Mouse (Mus musculus) layer of hippocampus, adult 11-12 months (tissue): Measurements from ENCODE around the gene Phkg2.

Experiments used
- DNase-seq: peaks from one replicate; pipeline ENCODE4 v3.0.0; 2022; ENCODE audit warnings: low spot score

Gene Phkg2

DNA sequence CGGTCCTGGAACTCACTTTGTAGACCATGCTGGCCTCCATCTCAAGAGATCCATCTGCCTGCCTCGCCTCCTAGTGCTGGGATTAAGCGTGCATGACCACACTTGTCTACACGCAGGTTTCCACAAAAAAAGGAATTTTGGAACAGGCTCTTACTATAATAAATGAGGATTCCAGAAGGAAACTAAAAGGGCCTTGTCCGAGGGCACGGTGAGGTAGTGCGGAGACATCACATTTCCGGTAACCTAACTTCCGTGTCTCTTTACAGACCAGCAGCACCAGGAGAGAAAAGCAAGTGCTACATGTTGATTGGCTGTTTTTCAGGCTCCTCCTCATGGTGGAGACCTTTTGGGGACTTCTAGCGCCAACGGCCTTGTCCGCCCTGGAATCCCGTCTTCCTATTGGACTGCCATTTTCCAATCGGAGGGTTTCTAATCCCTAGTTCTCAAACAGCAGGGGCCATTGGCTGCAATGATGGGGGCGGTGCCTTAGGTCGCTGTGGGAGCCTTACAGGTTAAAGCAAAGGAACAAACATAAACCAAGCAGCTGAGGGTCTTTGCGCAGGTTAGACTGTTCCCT, at the start of gene Phkg2:
Gene Phkg2 (plus strand): TSS at position 446 of the 577 bp plus-strand sequence.
- peak; percentile 95 for DNase-seq

GRCm38 (mm10) chr7:127541671-127542070, 31.5 kb upstream of the Phkg2 start:
- DNase-seq, result no peak

DNA sequence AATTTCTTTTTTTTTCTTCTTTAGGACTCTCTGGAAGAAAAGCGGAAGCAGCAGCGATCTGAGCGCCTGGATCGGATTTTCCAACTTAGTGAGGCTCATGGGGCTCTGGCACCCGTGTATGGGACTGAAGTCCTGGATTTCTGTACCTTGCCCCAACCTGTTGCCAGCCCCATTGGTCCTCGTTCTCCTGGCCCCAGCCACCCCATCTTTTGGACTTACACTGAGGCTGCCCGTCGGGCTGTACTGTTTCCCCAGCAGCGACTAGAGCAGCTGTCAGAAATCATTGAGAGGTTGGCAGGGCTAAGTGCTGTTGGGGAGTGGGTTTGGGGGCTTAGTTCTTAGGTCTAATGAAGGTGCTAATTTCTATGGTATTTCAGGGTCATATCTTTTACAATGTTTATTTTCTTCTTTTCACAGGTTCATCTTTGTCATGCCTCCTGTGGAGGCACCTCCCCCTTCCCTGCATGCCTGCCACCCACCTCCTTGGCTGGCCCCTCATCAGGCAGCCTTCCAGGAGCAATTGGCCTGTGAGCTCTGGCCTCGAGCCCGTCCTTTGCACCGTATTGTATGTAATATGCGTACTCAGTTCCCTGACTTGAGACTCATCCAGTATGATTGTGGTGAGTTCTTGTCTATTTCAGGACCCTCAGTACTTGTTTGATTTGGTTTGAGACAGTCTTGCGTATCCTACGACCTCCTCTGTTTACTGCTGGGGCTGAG, 23.9 kb upstream of the Phkg2 start:
- no peak for DNase-seq

DNA sequence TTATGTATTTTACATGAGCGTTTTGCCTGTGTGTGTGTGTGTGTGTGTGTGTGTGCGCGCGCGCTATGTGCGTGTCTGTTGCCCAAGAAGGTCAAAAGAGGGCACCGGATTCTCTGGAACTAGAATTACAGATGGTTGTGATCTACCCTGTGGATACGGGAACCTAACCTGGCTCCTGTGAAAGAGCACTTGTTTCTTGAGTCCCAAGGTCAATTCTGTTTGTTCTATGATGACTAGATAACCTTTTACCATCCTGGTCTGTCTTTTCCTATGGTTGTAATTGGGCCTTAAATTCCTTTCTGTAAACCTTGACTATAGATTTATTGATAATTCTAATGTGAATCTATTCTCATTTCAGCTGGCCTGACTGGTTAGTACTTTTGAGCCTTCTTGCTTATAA, 21.6 kb upstream of the Phkg2 start:
- no peak for DNase-seq

GRCm38 (mm10) chr7:127560580-127560979, 12.6 kb upstream of the Phkg2 start:
- DNase-seq, result no peak

DNA sequence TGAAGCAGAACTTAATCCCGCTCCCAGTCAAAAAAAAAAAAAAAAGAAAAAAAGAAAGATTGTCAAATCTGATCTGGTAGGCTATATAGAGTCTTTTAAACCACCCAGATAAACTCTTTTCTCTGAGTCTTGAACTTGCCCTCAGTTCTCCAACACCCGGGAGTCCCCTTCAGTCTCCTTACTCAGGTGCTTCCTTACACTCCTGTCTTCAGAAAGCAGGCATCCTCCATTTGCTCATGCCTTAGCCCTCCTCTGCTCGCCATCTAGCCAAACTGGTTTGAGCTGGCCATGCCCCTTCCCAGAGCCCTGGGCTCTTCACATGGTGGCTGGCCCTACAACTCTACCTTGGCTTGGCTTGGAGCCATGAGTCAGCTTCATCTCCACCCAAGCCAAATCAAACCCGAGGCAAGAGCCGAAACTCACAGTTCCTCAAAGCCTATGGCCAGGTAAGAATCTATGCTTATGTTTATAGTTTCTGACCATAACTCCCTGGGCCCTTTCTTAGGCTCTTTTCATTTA, 11.7 kb upstream of the Phkg2 start, which contains the start of gene Tmem265:
Gene Tmem265 (plus strand): TSS at position 51 of the 519 bp plus-strand sequence.
- DNase-seq, result no peak

DNA sequence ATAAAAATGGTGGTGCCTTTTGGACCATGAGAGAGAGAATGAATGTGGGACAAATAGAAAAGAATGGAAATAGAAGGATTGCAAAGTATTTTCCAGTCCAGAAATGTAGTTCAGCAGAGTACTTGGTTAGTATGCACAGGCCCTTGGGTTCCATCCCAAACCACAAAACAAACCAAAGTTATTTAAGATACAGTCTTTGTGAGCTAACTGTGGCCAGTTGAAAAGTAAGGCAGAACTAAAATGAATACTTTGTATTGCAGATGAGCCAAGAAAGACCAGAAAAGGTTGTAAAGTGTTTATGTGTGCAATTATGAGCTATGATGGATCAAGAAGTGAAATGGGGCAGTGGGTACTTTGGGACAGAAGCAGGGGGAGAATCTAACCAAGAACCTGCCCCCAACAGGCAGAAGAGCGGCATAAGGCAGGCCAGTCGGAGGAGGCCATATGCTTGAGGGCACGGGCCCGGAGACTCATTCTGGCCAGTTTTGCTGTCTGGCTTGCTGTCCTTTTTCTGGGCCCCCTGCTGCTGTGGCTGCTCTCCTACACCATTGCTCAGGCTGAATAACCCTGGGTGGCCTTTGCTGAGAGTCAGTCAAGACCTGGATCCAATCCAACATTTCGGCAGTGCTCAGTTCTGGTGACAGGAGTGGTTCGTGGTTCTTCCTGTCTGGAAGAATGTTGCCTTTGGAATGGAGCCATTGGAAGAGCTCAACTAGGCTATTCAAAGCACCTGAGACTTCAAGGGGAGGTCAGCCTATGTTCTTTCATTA, 8.6 kb upstream of the Phkg2 start:
- no peak for DNase-seq

- DNase-seq, result no peak
These were observed 416 bp downstream of the Phkg2 start for GRCm38 (mm10) chr7:127573503-127574008.

DNA sequence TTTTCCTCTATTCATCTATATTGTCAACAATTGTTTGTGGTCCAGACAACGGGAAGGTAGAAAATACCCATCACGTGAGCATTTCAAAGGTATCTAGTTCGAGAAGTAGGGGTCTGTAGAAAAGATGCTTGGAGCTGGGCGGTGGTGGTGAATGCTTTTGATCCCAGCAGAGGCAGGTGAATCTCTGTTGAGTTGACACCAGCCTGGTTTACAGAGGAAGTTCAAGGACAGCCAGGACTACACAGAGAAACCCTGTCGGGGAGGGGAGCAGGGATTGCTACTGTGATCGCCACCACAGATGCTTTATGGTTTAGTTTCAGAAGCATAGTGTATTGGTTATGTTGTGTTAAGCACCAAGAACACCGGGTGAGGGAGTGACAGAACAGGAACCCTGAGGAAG, 975 bp downstream of the Phkg2 start:
- DNase-seq, result no peak

DNA sequence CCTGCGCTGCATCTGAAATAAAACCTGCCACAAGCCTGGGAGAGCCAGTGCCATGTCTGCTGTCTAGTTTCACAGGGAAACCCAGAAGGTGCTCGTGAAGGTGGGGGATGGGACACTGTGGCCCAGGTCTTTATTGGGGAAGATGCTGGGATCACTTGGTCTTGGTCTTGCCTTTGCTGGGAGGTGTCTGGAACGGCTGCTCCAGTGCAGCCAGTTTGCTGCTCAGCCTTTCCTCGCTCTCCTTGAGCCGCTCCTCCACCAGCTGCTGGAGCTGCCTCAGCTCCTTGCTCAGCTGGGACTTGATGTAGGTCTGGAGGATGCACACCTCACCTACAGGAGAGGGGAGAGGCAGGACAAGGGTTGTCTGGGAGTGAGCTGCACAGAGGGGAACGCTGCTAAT, 10.1 kb downstream of the Phkg2 start:
- no peak for DNase-seq

- no peak for DNase-seq
These were observed 11.9 kb downstream of the Phkg2 start for GRCm38 (mm10) chr7:127585031-127585430.

GRCm38 (mm10) chr7:127586149-127586548, 13.0 kb downstream of the Phkg2 start:
- no peak for DNase-seq

DNA sequence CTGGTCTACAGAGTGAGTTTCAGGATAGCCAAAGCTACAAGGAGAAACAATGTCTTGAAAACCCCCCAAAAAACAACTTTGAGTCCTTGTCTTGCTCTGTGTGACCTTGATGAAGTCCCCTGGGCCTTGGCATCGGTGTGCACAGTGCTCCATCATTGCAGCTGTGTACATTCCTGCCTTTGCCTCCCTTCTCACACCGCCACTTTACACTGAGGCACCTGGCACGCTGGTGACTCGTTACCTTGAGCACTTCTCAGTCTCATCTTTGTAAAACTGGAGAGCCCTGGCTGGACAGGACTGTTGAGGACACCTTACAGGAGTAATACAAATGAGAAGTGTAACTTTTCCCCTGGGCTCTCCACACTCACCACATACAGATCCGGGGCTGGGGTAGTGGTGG, 14.1 kb downstream of the Phkg2 start:
- no peak for DNase-seq

- peak; percentile 96 for DNase-seq
These were observed 15.1 kb downstream of the Phkg2 start, which contains the start of the genes Ccdc189 and Rnf40 for GRCm38 (mm10) chr7:127588011-127588871. Ccdc189 (minus strand) TSS chr7:127588595. Rnf40 (plus strand) TSS chr7:127588767.

DNA sequence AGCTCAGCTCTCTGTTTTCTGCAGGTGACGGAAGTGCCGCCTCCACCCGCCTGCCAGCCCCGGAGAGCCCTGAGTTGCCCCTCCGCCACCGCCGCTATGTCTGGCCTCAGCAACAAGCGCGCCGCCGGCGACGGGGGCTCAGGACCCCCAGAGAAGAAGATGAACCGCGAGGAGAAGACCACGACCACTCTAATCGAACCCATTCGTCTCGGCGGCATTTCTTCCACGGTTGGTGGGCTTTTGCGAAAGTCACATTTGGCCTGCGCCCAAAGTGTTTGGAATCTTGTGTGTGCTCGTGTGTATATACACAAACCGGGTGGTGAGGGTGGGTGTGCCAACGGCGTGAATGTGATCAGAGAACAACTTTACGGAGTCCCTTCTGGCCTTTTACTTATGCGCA, 15.8 kb downstream of the Phkg2 start:
- no peak for DNase-seq

DNA sequence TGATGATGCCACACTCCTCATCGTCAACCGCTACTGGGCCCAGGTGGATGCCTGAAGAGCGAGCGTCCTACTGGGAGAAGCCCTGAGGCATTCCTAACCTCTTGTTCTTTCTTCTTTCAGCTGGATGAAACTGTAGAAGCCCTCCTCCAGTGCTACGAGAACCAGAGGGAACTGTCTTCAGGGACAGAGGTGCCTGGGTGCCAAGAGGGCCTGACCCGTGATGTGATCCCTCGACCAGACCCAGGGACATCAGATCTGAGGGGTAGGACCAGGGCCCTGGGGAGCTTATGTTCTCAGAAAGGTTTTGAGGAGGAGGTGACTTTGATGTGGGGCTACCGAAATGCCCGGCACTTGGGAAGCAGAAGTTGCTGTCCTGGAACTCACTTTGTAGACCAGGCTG, 16.5 kb downstream of the Phkg2 start:
- DNase-seq, result no peak

GRCm38 (mm10) chr7:127591108-127591507, 18.0 kb downstream of the Phkg2 start:
- no peak for DNase-seq

GRCm38 (mm10) chr7:127592575-127592974, 19.4 kb downstream of the Phkg2 start:
- DNase-seq, result no peak

- DNase-seq, result no peak
These were observed 23.6 kb downstream of the Phkg2 start for GRCm38 (mm10) chr7:127596747-127597146.

DNA sequence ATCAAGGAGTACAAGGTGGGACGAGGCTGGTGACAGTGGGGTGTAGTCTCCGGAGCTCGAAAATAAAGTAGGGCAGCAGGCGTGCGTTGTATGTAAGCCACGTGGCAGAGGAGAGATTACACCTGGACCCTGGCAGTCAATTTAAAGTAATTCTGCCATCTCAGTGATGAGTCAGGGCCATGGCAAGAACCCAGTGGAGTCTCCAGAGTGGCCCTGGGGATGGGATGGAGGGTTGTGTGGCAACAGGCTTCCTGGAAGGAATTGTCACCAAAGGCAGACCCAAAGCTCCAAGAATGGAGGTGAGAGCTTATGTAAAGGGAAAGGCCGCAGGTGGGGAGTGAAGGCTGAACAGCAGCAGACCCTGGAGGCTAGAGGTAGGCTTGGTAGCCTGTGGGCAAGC, 27.5 kb downstream of the Phkg2 start:
- no peak for DNase-seq

DNA sequence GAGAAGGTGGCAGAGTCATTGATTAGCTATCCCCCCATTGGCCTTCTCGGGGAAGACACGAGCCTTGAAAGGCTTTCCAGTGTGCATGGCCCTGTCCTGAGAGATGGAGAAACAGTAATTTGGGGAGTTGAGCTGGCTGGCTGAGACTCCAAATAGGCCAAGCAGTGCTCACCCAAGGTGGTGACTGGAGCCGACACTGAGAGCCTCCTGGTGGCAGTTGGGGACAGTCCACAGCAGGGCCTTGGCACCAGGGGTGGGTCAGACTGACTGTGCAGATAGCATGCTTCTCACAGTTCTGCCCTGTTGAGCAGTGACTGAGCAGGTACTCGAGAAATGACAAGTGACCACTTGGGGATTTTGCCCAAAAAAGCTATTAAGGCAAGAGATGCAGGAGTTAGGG, 28.6 kb downstream of the Phkg2 start:
- no peak for DNase-seq

GRCm38 (mm10) chr7:127602903-127603302, 29.8 kb downstream of the Phkg2 start:
- DNase-seq, result no peak
